Comparison of ENCODE assay signal across 10 mouse cellular contexts in genomic region chr14:56177651-56178050, GRCm38 (mm10). TPM values are rescaled to one million over a fixed set of nuclear protein-coding genes. Genes with fewer than 3 reads are reported as not detected.
DNase-seq lines count a peak whose midpoint lies in the region; ATAC-seq and TF ChIP-seq lines count a peak whose summit lies in the region.
"Not testable (repeated sequence)": the region's sequence is repeated elsewhere in the genome, so short reads cannot be mapped to it uniquely, and the experiment has no call there.
"Had no signal": no experiment of that assay in that cellular context is flagged by ENCODE, and none has a peak within 500 bp of the region (broad histone marks: within the 10 kb centered on the region; RNA-seq: fewer than 3 reads in every experiment).

No protein-coding gene starts in this region.

- H3K9ac ChIP-seq in ES-E14 (ENCODE audit: insufficient read depth, low read depth, low read length, poor library complexity, severe bottlenecking); lung, postnatal 0 days (replicated peaks; ENCODE audit: low read depth): not testable (repeated sequence)

- not testable (repeated sequence) for H3K27ac ChIP-seq in ES-E14 (ENCODE audit: insufficient read depth, low read depth, low read length, poor library complexity, severe bottlenecking); bone marrow macrophage, adult 2 months (ENCODE audit: insufficient read depth, low read depth, low read length); embryonic fibroblast, embryonic 13.5 days (ENCODE audit: insufficient read depth, low read length); lung, postnatal 0 days (ENCODE audit: low read length)

- H3K9me3 ChIP-seq in ES-E14 (ENCODE audit: control insufficient read depth, insufficient read depth, low read depth, low read length); lung, postnatal 0 days (ENCODE audit: low read length): not testable (repeated sequence)

- ATAC-seq in hematopoietic stem cell, adult 5-6 weeks (replicated peaks in 1 of 2; ENCODE audit: insufficient read depth in 1 of 2, low FRiP score in 2 of 2, low TSS enrichment in 1 of 2, low read depth in 1 of 2, poor library complexity in 2 of 2, severe bottlenecking in 2 of 2), result peak; percentile 58 to 59; a peak in 1 of 4 replicates
- ATAC-seq in lung, postnatal 0 days, result not testable (repeated sequence)

- not testable (repeated sequence) for H3K4me3 ChIP-seq in ES-E14 (ENCODE audit: insufficient read depth in 1 of 2, low read depth in 1 of 2, low read length in 2 of 2, poor library complexity in 1 of 2, severe bottlenecking in 1 of 2); bone marrow macrophage, adult 2 months (ENCODE audit: insufficient read depth, low read length); embryonic fibroblast, embryonic 13.5 days (ENCODE audit: insufficient read depth, low read length); lung, postnatal 0 days (ENCODE audit: low read depth, low read length)

- not testable (repeated sequence) for H3K4me1 ChIP-seq in ES-E14 (ENCODE audit: control insufficient read depth in 2 of 2, insufficient read depth in 2 of 2, low read length in 2 of 2, poor library complexity in 1 of 2); bone marrow macrophage, adult 2 months (ENCODE audit: control insufficient read depth, insufficient read depth, low read length); embryonic fibroblast, embryonic 13.5 days (ENCODE audit: control insufficient read depth, insufficient read depth, low read length); lung, postnatal 0 days (ENCODE audit: insufficient read depth, low read depth, low read length)

- not testable (repeated sequence) for H3K36me3 ChIP-seq in ES-E14 (ENCODE audit: control insufficient read depth, insufficient read depth, low read length, poor library complexity, severe bottlenecking); lung, postnatal 0 days (ENCODE audit: insufficient read depth, low read length)

- not testable (repeated sequence) for H3K27me3 ChIP-seq in lung, postnatal 0 days (replicated peaks; ENCODE audit: insufficient read depth, low read length)

- peak; percentile 49 for DNase-seq in ES-E14 (ENCODE audit: low read depth, low spot score)
- peak; percentile 13 to 39 for DNase-seq in layer of hippocampus, adult 18-20 months (ENCODE audit: low spot score in 2 of 2)
- DNase-seq in lung, postnatal 0 days (ENCODE audit: low spot score), result peak; percentile 42
- DNase-seq in retina, embryonic 14.5 days (ENCODE audit: low spot score), result peak; percentile 70
- DNase-seq in thymus, postnatal 4 days, result peak; percentile 80

- in situ Hi-C loops in ES-E14 (cut with MboI; ENCODE audit: low sequenced_read_pairs in 2 of 2, unreplicated experiment in 2 of 2), result not testable (repeated sequence)

- H3K4me2 ChIP-seq in lung, postnatal 0 days (replicated peaks; ENCODE audit: low read depth, low read length), result not testable (repeated sequence)

- not testable (repeated sequence) for TF ChIP-seq EP300 in lung, postnatal 0 days (IDR thresholded peaks at IDR 0.05)

- TF ChIP-seq CTCF in bone marrow macrophage, adult 2 months (IDR thresholded peaks at IDR 0.05; ENCODE audit: low read depth, low read length), result peak; percentile 53
- peak; percentile 36; the same call in 1 of the 2 replicates for TF ChIP-seq CTCF in embryonic fibroblast, embryonic 13.5 days (IDR thresholded peaks at IDR 0.05; ENCODE audit: borderline replicate concordance, insufficient read depth, low read length)
- TF ChIP-seq CTCF in lung, postnatal 0 days (IDR thresholded peaks at IDR 0.05), result peak; percentile 71

- not testable (repeated sequence) for TF ChIP-seq POLR2A in bone marrow macrophage, adult 2 months (IDR thresholded peaks at IDR 0.05; ENCODE audit: borderline replicate concordance, low read depth, low read length); embryonic fibroblast, embryonic 13.5 days (IDR thresholded peaks at IDR 0.05; ENCODE audit: low read depth, low read length)

- 15% methylated on average over 8 of the region's 8 CpGs for WGBS in lung, postnatal 0 days

RNA-seq across cellular contexts. Expression of gene Gzmn, which starts 3.3 kb away (rescaled TPM):
- total RNA-seq in ES-E14 (2012; rRNA removed), result 0.22 TPM in 1 of 2 replicates, not detected in the other
- polyA plus RNA-seq in bone marrow macrophage, adult 2 months (2012; ENCODE audit: insufficient read depth, insufficient read length, missing spikeins), result not detected in 2 replicates
- polyA plus RNA-seq in embryonic fibroblast, embryonic 13.5 days (2011; ENCODE audit: insufficient read length, low read depth, missing spikeins), result not detected in 2 replicates
- total RNA-seq in hematopoietic stem cell, adult 5-6 weeks (2017), result not detected in 2 replicates
- not detected for total RNA-seq in layer of hippocampus, adult 18-20 months (2021)
- not detected in 2 replicates for polyA plus RNA-seq in lung, postnatal 0 days (2015; fragmentation: Nextera tagmentation; extraction: Ambion mirVana)
- total RNA-seq: adrenal gland, postnatal 4 days had no signal
- polyA plus RNA-seq: heart, embryonic 13.5 days had no signal

RNA-seq across cellular contexts. Expression of gene Gzmg, which starts 18.3 kb away (rescaled TPM):
- total RNA-seq in ES-E14 (2012; rRNA removed), result not detected in 2 replicates
- polyA plus RNA-seq in bone marrow macrophage, adult 2 months (2012; ENCODE audit: insufficient read depth, insufficient read length, missing spikeins), result not detected in 2 replicates
- polyA plus RNA-seq in embryonic fibroblast, embryonic 13.5 days (2011; ENCODE audit: insufficient read length, low read depth, missing spikeins), result not detected in 2 replicates
- total RNA-seq in hematopoietic stem cell, adult 5-6 weeks (2017), result not detected in 2 replicates
- not detected for total RNA-seq in layer of hippocampus, adult 18-20 months (2021)
- polyA plus RNA-seq in lung, postnatal 0 days (2015; fragmentation: Nextera tagmentation; extraction: Ambion mirVana), result not detected in 2 replicates
- total RNA-seq: adrenal gland, postnatal 4 days had no signal
- polyA plus RNA-seq: heart, embryonic 13.5 days had no signal

RNA-seq across cellular contexts. Expression of gene Gzmf, which starts 33.6 kb away (rescaled TPM):
- not detected in 2 replicates for total RNA-seq in ES-E14 (2012; rRNA removed)
- polyA plus RNA-seq in bone marrow macrophage, adult 2 months (2012; ENCODE audit: insufficient read depth, insufficient read length, missing spikeins), result not detected in 2 replicates
- not detected in 2 replicates for polyA plus RNA-seq in embryonic fibroblast, embryonic 13.5 days (2011; ENCODE audit: insufficient read length, low read depth, missing spikeins)
- not detected in 2 replicates for total RNA-seq in hematopoietic stem cell, adult 5-6 weeks (2017)
- total RNA-seq in layer of hippocampus, adult 18-20 months (2021), result not detected
- polyA plus RNA-seq in lung, postnatal 0 days (2015; fragmentation: Nextera tagmentation; extraction: Ambion mirVana), result not detected in 2 replicates
- total RNA-seq: adrenal gland, postnatal 4 days had no signal
- polyA plus RNA-seq: heart, embryonic 13.5 days had no signal

RNA-seq across cellular contexts. Expression of gene Gzmd, which starts 45.2 kb away (rescaled TPM):
- 0.32 and 0.89 TPM in 2 replicates for total RNA-seq in ES-E14 (2012; rRNA removed)
- not detected in 2 replicates for polyA plus RNA-seq in bone marrow macrophage, adult 2 months (2012; ENCODE audit: insufficient read depth, insufficient read length, missing spikeins)
- 1.6 TPM in 1 of 2 replicates, not detected in the other for polyA plus RNA-seq in embryonic fibroblast, embryonic 13.5 days (2011; ENCODE audit: insufficient read length, low read depth, missing spikeins)
- not detected in 2 replicates for total RNA-seq in hematopoietic stem cell, adult 5-6 weeks (2017)
- total RNA-seq in layer of hippocampus, adult 18-20 months (2021), result not detected
- polyA plus RNA-seq in lung, postnatal 0 days (2015; fragmentation: Nextera tagmentation; extraction: Ambion mirVana), result not detected in 2 replicates
- total RNA-seq: adrenal gland, postnatal 4 days had no signal
- polyA plus RNA-seq: heart, embryonic 13.5 days had no signal

RNA-seq across cellular contexts. Expression of gene Gzmc, which starts 56.8 kb away (rescaled TPM):
- total RNA-seq in ES-E14 (2012; rRNA removed), result not detected in 2 replicates
- not detected in 2 replicates for polyA plus RNA-seq in bone marrow macrophage, adult 2 months (2012; ENCODE audit: insufficient read depth, insufficient read length, missing spikeins)
- polyA plus RNA-seq in embryonic fibroblast, embryonic 13.5 days (2011; ENCODE audit: insufficient read length, low read depth, missing spikeins), result not detected in 2 replicates
- total RNA-seq in hematopoietic stem cell, adult 5-6 weeks (2017), result 0.63 TPM in 1 of 2 replicates, not detected in the other
- total RNA-seq in layer of hippocampus, adult 18-20 months (2021), result not detected
- polyA plus RNA-seq in lung, postnatal 0 days (2015; fragmentation: Nextera tagmentation; extraction: Ambion mirVana), result not detected in 2 replicates
- total RNA-seq: adrenal gland, postnatal 4 days had no signal
- polyA plus RNA-seq: heart, embryonic 13.5 days had no signal

Comparison
In these comparisons a context has a peak if more than half of its experiments do, and no peak if none do; other contexts are left out.
1. DNase-seq: peak in every context shown above with its lines; median percentile 80 in thymus, postnatal 4 days; 70 in retina, embryonic 14.5 days; 49 in ES-E14; 42 in lung, postnatal 0 days; 26 in layer of hippocampus, adult 18-20 months.